Mouse (Mus musculus) heart, embryonic 14.5 days (tissue): ENCODE data around the gene Entr1. TPM values are rescaled to one million over a fixed set of nuclear protein-coding genes. Genes with fewer than 3 reads are reported as not detected.

Source experiments
- ATAC-seq: fragments of 200-750 bp; cut with Nextera tagmentation; 2 replicates; pipeline ENCODE4 v1.8.0; 2017; ENCODE audit warnings: low read depth, moderate TSS enrichment; ENCODE audit not compliant: insufficient number of reproducible peaks, insufficient read depth, low FRiP score
- H3K27ac ChIP-seq, 2 experiments: fragments of 200-500 bp in 1 of 2; fragments of 300-500 bp in 1 of 2; sonication (generic) in 1 of 2; replicated peaks in 1 of 2; 2 replicates each; pipeline ENCODE4 v1.5.1; 2012 to 2014; ENCODE audit warnings: low read depth in 2 of 2, low read length in 2 of 2, control low read depth in 1 of 2, mild to moderate bottlenecking in 1 of 2, mixed read lengths in 1 of 2; ENCODE audit not compliant: control insufficient read depth in 1 of 2, insufficient read depth in 1 of 2
- H3K27me3 ChIP-seq: fragments of 300-500 bp; sonication (generic); 2 replicates; pipeline ENCODE4 v1.6.1; 2014; ENCODE audit warnings: mild to moderate bottlenecking, low read length, control low read depth; ENCODE audit not compliant: control insufficient read depth, insufficient read depth
- H3K36me3 ChIP-seq: fragments of 300-500 bp; sonication (generic); 2 replicates; pipeline ENCODE4 v1.6.1; 2014; ENCODE audit warnings: mild to moderate bottlenecking, control low read depth, low read length, mixed read lengths; ENCODE audit not compliant: control insufficient read depth, insufficient read depth
- H3K4me1 ChIP-seq, 2 experiments: fragments of 200-500 bp in 1 of 2; fragments of 300-500 bp in 1 of 2; sonication (generic) in 1 of 2; 2 replicates each; pipeline ENCODE4 v1.6.1; 2012 to 2014; ENCODE audit warnings: low read length in 2 of 2, control low read depth in 1 of 2, mixed read lengths in 1 of 2; ENCODE audit not compliant: control insufficient read depth in 2 of 2, insufficient read depth in 2 of 2
- H3K4me2 ChIP-seq: fragments of 300-500 bp; sonication (generic); 2 replicates; pipeline ENCODE4 v1.6.1; 2014; ENCODE audit warnings: mild to moderate bottlenecking, low read length
- H3K4me3 ChIP-seq, 2 experiments: fragments of 200-500 bp in 1 of 2; fragments of 300-500 bp in 1 of 2; sonication (generic) in 1 of 2; 2 replicates each; pipeline ENCODE4 v1.5.1; 2012 to 2014; ENCODE audit warnings: low read length in 2 of 2, mild to moderate bottlenecking in 2 of 2, control low read depth in 1 of 2, low read depth in 1 of 2, moderate library complexity in 1 of 2; ENCODE audit not compliant: control insufficient read depth in 1 of 2, insufficient read depth in 1 of 2
- H3K9ac ChIP-seq: fragments of 300-500 bp; sonication (generic); 2 replicates; pipeline ENCODE4 v1.6.1; 2014; ENCODE audit warnings: mild to moderate bottlenecking, low read length
- H3K9me3 ChIP-seq: fragments of 300-500 bp; sonication (generic); 2 replicates; pipeline ENCODE4 v1.6.1; 2016; ENCODE audit warnings: low read length, control low read depth; ENCODE audit not compliant: control insufficient read depth
- WGBS: fragments of 180-500 bp; shearing (Covaris S2); extraction: QIAGEN DNeasy Blood & Tissue Kit; methylation state at CpG from one replicate; pipeline ENCODE4 v1.1.7; 2014; 5-methylcytosine and 5-hydroxymethylcytosine counted together
- polyA plus RNA-seq: library from polyadenylated mRNA; unstranded; fragments of >200 nt; fragmentation: Nextera tagmentation; extraction: Ambion mirVana; gene quantifications from 2 replicates; pipeline ENCODE4 v1.2.1, GENCODE M21; 2014

The Entr1 gene
- polyA plus RNA-seq, 1 experiment from 2014 or later: 75.6 TPM

- WGBS: 46% methylated on average over 10 of the region's 10 CpGs
- H3K36me3 ChIP-seq: peaks cover 76% of the 10 kb centered on the region
- peaks cover 8 to 16% of the 10 kb centered on the region in 2 experiments for H3K4me1 ChIP-seq
- H3K27me3 ChIP-seq: no peaks in the 10 kb centered on the region
- H3K4me2 ChIP-seq: no peak overlapping the region
- H3K9ac ChIP-seq: no peak overlapping the region
- H3K9me3 ChIP-seq: no peaks in the 10 kb centered on the region
- no peak overlapping the region for H3K4me3 ChIP-seq
- ATAC-seq: 0 out of 2 replicates have a peak, but pooled peaks have one; percentile 49
- peak overlapping the region; percentile 25 to 61 for H3K27ac ChIP-seq
Measured at GRCm38 (mm10) chr2:26364738-26365465, 24.2 kb downstream of the Entr1 start.

GRCm38 (mm10) chr2:26363481-26363880, 25.6 kb downstream of the Entr1 start:
- Histone ChIP-seq H3K9me3 (no peaks in the 10 kb centered on the region), H3K4me1 (peaks cover 8 to 16% of the 10 kb centered on the region in 2 experiments), H3K27ac (no peak overlapping the region), H3K4me3 (no peak overlapping the region), H3K9ac (no peak overlapping the region), H3K27me3 (no peaks in the 10 kb centered on the region), H3K36me3 (peaks cover 61% of the 10 kb centered on the region), H3K4me2 (no peak overlapping the region)
- ATAC-seq: no peak
- WGBS: 53% methylated on average over 5 of the region's 5 CpGs

GRCm38 (mm10) chr2:26362991-26363390, 26.1 kb downstream of the Entr1 start:
- Histone ChIP-seq H3K36me3 (peaks cover 56% of the 10 kb centered on the region), H3K4me1 (peaks cover 8 to 16% of the 10 kb centered on the region in 2 experiments), H3K9ac (no peak overlapping the region), H3K4me2 (no peak overlapping the region), H3K4me3 (no peak overlapping the region), H3K9me3 (no peaks in the 10 kb centered on the region), H3K27me3 (no peaks in the 10 kb centered on the region), H3K27ac (no peak overlapping the region)
- no peak for ATAC-seq
- WGBS: 77% methylated on average over 5 of the region's 5 CpGs

- WGBS: 37% methylated on average over 3 of the region's 3 CpGs
- no peak within 1 kb of the TSS for H3K4me2 ChIP-seq
- ATAC-seq: no peak
- peaks cover 34% of the 10 kb centered on the region for H3K36me3 ChIP-seq
- no peaks in the 10 kb centered on the region for H3K9me3 ChIP-seq
- no peak within 1 kb of the TSS for H3K27ac ChIP-seq
- peaks cover 8 to 16% of the 10 kb centered on the region in 2 experiments for H3K4me1 ChIP-seq
- no peak within 1 kb of the TSS for H3K9ac ChIP-seq
- no peaks in the 10 kb centered on the region for H3K27me3 ChIP-seq
- no peak within 1 kb of the TSS for H3K4me3 ChIP-seq
Measured at GRCm38 (mm10) chr2:26360772-26361171, 28.3 kb downstream of the Entr1 start, which contains the start of gene Card9. Gene Card9, minus strand, starts transcription at chr2:26360918.

- peaks cover 26% of the 10 kb centered on the region; the same call in 1 of the 2 replicates for H3K36me3 ChIP-seq
- H3K27ac ChIP-seq: no peak overlapping the region
- WGBS: 54% methylated on average over 6 of the region's 6 CpGs
- H3K27me3 ChIP-seq: no peaks in the 10 kb centered on the region
- H3K9ac ChIP-seq: no peak overlapping the region
- H3K4me1 ChIP-seq: peaks cover 5 to 8% of the 10 kb centered on the region in 2 experiments
- no peak overlapping the region for H3K4me3 ChIP-seq
- no peaks in the 10 kb centered on the region for H3K9me3 ChIP-seq
- no peak overlapping the region for H3K4me2 ChIP-seq
- ATAC-seq: no peak
Measured at GRCm38 (mm10) chr2:26359983-26360382, 29.1 kb downstream of the Entr1 start.

GRCm38 (mm10) chr2:26358667-26359320, 30.3 kb downstream of the Entr1 start:
- H3K9ac ChIP-seq: no peak overlapping the region
- no peak overlapping the region for H3K4me2 ChIP-seq
- no peak overlapping the region for H3K4me3 ChIP-seq
- WGBS: 79% methylated on average over 13 of the region's 13 CpGs
- H3K36me3 ChIP-seq: peaks cover 15% of the 10 kb centered on the region; the same call in 1 of the 2 replicates
- H3K4me1 ChIP-seq: no peaks in the 10 kb centered on the region
- no peaks in the 10 kb centered on the region for H3K9me3 ChIP-seq
- H3K27ac ChIP-seq: no peak overlapping the region
- ATAC-seq: no peak
- no peaks in the 10 kb centered on the region for H3K27me3 ChIP-seq

GRCm38 (mm10) chr2:26357484-26357883, 31.6 kb downstream of the Entr1 start:
- H3K9me3 ChIP-seq: no peaks in the 10 kb centered on the region
- peaks cover 4% of the 10 kb centered on the region in 2 experiments for H3K4me1 ChIP-seq
- H3K27ac ChIP-seq: no peak overlapping the region
- ATAC-seq: no peak
- no peaks in the 10 kb centered on the region for H3K27me3 ChIP-seq
- H3K36me3 ChIP-seq: peaks cover 3% of the 10 kb centered on the region; the same call in 1 of the 2 replicates
- no peak overlapping the region for H3K4me2 ChIP-seq
- no peak overlapping the region for H3K4me3 ChIP-seq
- H3K9ac ChIP-seq: no peak overlapping the region
- 52% methylated on average over 15 of the region's 15 CpGs for WGBS
